Mouse (Mus musculus) spleen, adult 12 weeks (tissue): ENCODE data around the gene Sept4.

ENCODE experiments used
- DNase-seq: peaks from one replicate; pipeline ENCODE4 v3.0.0; 2022; ENCODE audit warnings: low spot score

Sept4 gene

GRCm38 (mm10) chr11:87578963-87579601, 10.4 kb downstream of the Sept4 start:
- no peak for DNase-seq

- no peak for DNase-seq
Observed at GRCm38 (mm10) chr11:87579713-87580112, 11.0 kb downstream of the Sept4 start.

GRCm38 (mm10) chr11:87580543-87581085, 11.9 kb downstream of the Sept4 start:
- no peak for DNase-seq

GRCm38 (mm10) chr11:87581161-87581865, 12.6 kb downstream of the Sept4 start:
- DNase-seq: no peak

DNA sequence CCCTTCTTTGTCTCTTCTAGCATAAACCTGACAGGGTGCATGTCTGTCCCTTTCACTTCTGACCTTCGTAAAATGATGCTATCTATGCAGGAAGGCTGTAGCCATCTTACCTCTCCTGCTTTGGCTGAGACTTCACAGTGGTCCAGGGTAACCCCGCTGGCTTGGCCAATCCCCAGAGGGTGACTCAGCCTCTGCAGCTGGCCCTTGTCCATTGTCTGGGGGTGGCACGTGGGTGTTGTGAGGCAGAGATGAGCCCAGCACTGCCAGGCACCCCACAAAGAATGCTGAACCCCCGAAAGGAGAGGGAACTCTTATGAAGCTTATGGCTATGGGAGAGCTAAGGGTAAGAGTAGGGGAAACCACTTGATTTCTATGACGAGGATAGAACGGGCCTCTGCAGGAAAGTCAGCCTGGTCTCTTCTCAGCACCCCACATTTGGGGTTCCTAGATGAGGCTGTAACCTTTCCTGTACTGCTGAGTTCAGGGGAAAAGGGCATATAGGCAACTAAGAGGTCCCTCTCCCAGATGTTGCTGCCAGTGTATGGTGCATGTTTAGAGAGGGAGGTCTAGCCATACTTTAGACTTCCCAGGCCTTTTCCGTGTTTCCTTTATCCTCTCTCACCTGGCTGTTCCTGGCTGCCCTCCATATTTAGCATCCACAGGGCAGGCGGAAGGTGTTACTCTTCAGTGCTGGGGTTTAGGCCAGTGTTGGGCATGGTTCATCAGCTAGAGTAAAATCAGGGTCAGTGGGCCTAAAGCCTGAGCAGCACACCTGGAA, 13.4 kb downstream of the Sept4 start:
- no peak for DNase-seq

- no peak for DNase-seq
Observed at GRCm38 (mm10) chr11:87583291-87584034, 14.8 kb downstream of the Sept4 start.

- no peak for DNase-seq
Observed at GRCm38 (mm10) chr11:87584711-87585505, 16.2 kb downstream of the Sept4 start.

- DNase-seq: no peak
Observed at GRCm38 (mm10) chr11:87587211-87587874, 18.6 kb downstream of the Sept4 start.

- DNase-seq: no peak
Observed at GRCm38 (mm10) chr11:87589605-87590004, 20.9 kb downstream of the Sept4 start.

DNA sequence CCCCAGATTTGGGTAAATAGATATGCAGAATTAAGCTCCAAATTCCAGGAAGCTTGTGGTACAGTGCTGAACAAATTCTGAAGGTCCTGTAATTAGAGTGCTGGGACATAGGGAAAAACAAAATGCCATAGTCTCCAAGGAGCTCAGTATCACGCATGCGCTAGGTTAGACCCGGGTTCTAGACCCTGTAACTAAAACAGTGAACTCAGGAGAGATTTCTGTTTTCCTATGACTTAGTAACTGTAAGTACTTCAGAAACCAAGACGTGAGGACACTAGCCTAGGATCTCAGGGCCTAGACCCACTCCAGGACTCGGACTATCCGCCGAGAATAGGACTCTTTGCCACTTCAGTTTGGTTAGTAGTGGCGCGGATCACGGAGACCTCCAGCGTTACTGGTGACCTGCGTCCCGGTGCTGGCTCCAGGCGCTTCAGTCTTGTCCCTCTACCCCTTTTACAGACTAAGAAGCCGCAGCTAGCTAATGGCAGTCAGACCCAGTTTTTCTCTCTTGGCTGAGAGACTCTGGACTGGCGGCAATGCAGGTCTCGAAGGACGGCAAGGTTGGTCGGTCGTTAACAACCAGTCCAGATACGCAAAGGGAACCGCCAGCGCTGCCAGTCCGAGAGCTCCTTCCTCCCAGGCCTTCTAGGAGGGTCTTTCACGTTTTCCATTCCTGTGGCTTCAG, 22.3 kb downstream of the Sept4 start:
- peak; percentile 30 for DNase-seq

- peak; percentile 98 for DNase-seq
Observed at GRCm38 (mm10) chr11:87591526-87592353, 23.0 kb downstream of the Sept4 start, which contains the start of gene Mtmr4. Gene Mtmr4 (plus strand): TSS chr11:87592162.

- DNase-seq: no peak
Observed at GRCm38 (mm10) chr11:87592354-87592695, 23.6 kb downstream of the Sept4 start.

- DNase-seq: no peak
Observed at GRCm38 (mm10) chr11:87592713-87593598, 24.3 kb downstream of the Sept4 start.

- DNase-seq: peak; percentile 68
Observed at GRCm38 (mm10) chr11:87595327-87595841, 26.7 kb downstream of the Sept4 start.

GRCm38 (mm10) chr11:87595976-87596375, 27.3 kb downstream of the Sept4 start:
- DNase-seq: no peak

- DNase-seq: no peak
Observed at GRCm38 (mm10) chr11:87596492-87596891, 27.8 kb downstream of the Sept4 start.

DNA sequence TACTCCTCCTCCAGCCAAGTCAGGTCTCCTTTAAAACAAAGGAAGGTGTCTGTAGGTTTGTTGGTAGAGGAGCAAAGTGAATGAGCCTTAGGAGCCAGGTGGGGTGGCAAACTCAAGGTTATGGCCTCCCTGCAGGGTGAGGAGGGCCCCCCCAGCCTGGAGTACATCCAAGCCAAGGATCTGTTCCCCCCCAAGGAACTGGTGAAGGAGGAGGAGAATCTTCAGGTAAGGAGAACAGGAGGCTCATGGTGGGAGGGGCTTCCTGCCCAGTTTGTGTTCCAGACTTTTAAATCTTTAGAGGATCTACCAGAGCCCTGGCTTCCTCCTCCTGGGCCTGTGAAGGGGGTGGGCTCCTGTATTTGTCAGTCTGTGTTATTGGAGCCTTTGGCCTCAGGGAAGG, 28.4 kb downstream of the Sept4 start:
- no peak for DNase-seq
